Comparison of ENCODE assay signal across 1 mouse cellular context in genomic region chr7:98171141-98172073, GRCm38 (mm10).
TF ChIP-seq lines count a peak whose summit lies in the region.

No protein-coding gene starts in this region.

TF ChIP-seq in MEL, 35 proteins besides CTCF, POLR2A, EP300 and RAD21:
- no peak for TF ChIP-seq NELFE (IDR thresholded peaks at IDR 0.05; ENCODE audit: low read depth, low read length)
- TF ChIP-seq RCOR1 (IDR thresholded peaks at IDR 0.05; ENCODE audit: low read depth, low read length), result no peak
- no peak for TF ChIP-seq GABPA (IDR thresholded peaks at IDR 0.05; ENCODE audit: low read depth, low read length)
- TF ChIP-seq ZNF384 (IDR thresholded peaks at IDR 0.05; ENCODE audit: low read depth, low read length), result no peak
- no peak for TF ChIP-seq MAX (IDR thresholded peaks at IDR 0.05; ENCODE audit: low read length)
- TF ChIP-seq KAT2A (conservative IDR thresholded peaks at IDR 0.05; ENCODE audit: low read depth, low read length), result no peak
- no peak for TF ChIP-seq UBTF (IDR thresholded peaks at IDR 0.05; ENCODE audit: borderline replicate concordance, insufficient read depth, low read depth, low read length)
- TF ChIP-seq CHD1 (IDR thresholded peaks at IDR 0.05; ENCODE audit: low read depth, low read length), result no peak
